Mouse (Mus musculus) liver, embryonic 12.5 days (tissue): ENCODE measurements around the gene Rplp1. TPM values are rescaled to one million over a fixed set of nuclear protein-coding genes. Genes with fewer than 3 reads are reported as not detected.

Experiments used
- ATAC-seq: fragments of 200-750 bp; cut with Nextera tagmentation; 2 replicates; pipeline ENCODE4 v1.8.0; 2017; ENCODE audit warnings: moderate number of reproducible peaks, mild to moderate bottlenecking, moderate library complexity
- H3K27ac ChIP-seq: fragments of 300-500 bp; sonication (generic); 2 replicates; pipeline ENCODE4 v1.5.1; 2016; ENCODE audit warnings: mild to moderate bottlenecking
- H3K27me3 ChIP-seq: fragments of 300-500 bp; sonication (generic); replicated peaks from 2 replicates; pipeline ENCODE4 v1.6.1; 2016; ENCODE audit warnings: mild to moderate bottlenecking, moderate library complexity
- H3K36me3 ChIP-seq: fragments of 300-500 bp; sonication (generic); 2 replicates; pipeline ENCODE4 v1.6.1; 2016; ENCODE audit warnings: mild to moderate bottlenecking, moderate library complexity
- H3K4me1 ChIP-seq: fragments of 300-500 bp; sonication (generic); 2 replicates; pipeline ENCODE4 v1.6.1; 2016
- H3K4me2 ChIP-seq: fragments of 300-500 bp; sonication (generic); 2 replicates; pipeline ENCODE4 v1.6.1; 2016; ENCODE audit warnings: mild to moderate bottlenecking, moderate library complexity
- H3K4me3 ChIP-seq: fragments of 300-500 bp; sonication (generic); 2 replicates; pipeline ENCODE4 v1.5.1; 2016; ENCODE audit warnings: mild to moderate bottlenecking, moderate library complexity
- H3K9ac ChIP-seq: fragments of 300-500 bp; sonication (generic); 2 replicates; pipeline ENCODE4 v1.6.1; 2016; ENCODE audit warnings: mild to moderate bottlenecking, moderate library complexity
- H3K9me3 ChIP-seq: fragments of 300-500 bp; sonication (generic); replicated peaks from 2 replicates; pipeline ENCODE4 v1.6.1; 2016; ENCODE audit warnings: mild to moderate bottlenecking, moderate library complexity
- WGBS: fragments of 180-500 bp; shearing (Covaris S2); methylation state at CpG from one replicate; pipeline ENCODE4 v1.1.7; 2016; ENCODE audit not compliant: insufficient replicate concordance; 5-methylcytosine and 5-hydroxymethylcytosine counted together
- polyA plus RNA-seq: library from polyadenylated mRNA; unstranded; fragments of >200 nt; fragmentation: Nextera tagmentation; extraction: Ambion mirVana; gene quantifications from 2 replicates; pipeline ENCODE4 v1.2.1, GENCODE M21; 2016

Rplp1 gene
- polyA plus RNA-seq, 1 experiment from 2014 or later = 1,274 TPM

GRCm38 (mm10) chr9:61887661-61888379 lies 26.5 kb downstream of the Rplp1 start:
- Histone ChIP-seq H3K9ac (no peak overlapping the region), H3K4me3 (no peak overlapping the region), H3K27ac (no peak overlapping the region), H3K4me1 (no peaks in the 10 kb centered on the region), H3K36me3 (no peaks in the 10 kb centered on the region), H3K9me3 (no peaks in the 10 kb centered on the region), H3K27me3 (peaks cover 7% of the 10 kb centered on the region; the same call in 1 of the 2 replicates), H3K4me2 (no peak overlapping the region)
- ATAC-seq = no peak
- WGBS = 65% methylated on average over 11 of the region's 11 CpGs

GRCm38 (mm10) chr9:61885964-61886363 lies 28.4 kb downstream of the Rplp1 start:
- Histone ChIP-seq H3K4me1 (no peaks in the 10 kb centered on the region), H3K9me3 (no peaks in the 10 kb centered on the region), H3K27me3 (peaks cover 19% of the 10 kb centered on the region), H3K4me2 (no peak overlapping the region), H3K27ac (no peak overlapping the region), H3K9ac (no peak overlapping the region), H3K4me3 (no peak overlapping the region), H3K36me3 (no peaks in the 10 kb centered on the region)
- no peak for ATAC-seq
- 63% methylated on average over 7 of the region's 7 CpGs for WGBS

DNA sequence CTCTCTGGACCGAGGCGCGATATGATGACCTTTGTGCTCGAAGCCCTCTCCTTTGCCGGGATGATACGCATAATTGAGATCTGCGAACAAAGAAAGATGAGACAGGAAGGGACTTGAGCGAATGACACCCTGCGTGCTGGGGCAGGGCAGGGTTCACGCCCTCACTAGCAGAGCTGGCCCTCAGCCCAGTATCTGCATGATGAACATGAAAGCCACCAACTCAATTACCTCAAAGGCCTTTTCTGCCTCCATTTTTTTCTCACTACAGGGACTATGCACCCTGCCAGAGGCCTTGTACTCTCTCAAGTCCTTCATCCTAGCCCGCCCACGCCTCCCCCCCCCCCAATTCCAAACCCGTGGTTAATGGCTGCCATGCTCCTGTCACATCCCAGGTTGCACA lies 29.4 kb downstream of the Rplp1 start:
- no peaks in the 10 kb centered on the region for H3K4me1 ChIP-seq
- WGBS = 69% methylated on average over 13 of the region's 13 CpGs
- H3K27ac ChIP-seq = no peak overlapping the region
- no peaks in the 10 kb centered on the region for H3K9me3 ChIP-seq
- no peak for ATAC-seq
- peaks cover 19% of the 10 kb centered on the region for H3K27me3 ChIP-seq
- H3K4me3 ChIP-seq = no peak overlapping the region
- no peaks in the 10 kb centered on the region for H3K36me3 ChIP-seq
- H3K9ac ChIP-seq = no peak overlapping the region
- H3K4me2 ChIP-seq = no peak overlapping the region

DNA sequence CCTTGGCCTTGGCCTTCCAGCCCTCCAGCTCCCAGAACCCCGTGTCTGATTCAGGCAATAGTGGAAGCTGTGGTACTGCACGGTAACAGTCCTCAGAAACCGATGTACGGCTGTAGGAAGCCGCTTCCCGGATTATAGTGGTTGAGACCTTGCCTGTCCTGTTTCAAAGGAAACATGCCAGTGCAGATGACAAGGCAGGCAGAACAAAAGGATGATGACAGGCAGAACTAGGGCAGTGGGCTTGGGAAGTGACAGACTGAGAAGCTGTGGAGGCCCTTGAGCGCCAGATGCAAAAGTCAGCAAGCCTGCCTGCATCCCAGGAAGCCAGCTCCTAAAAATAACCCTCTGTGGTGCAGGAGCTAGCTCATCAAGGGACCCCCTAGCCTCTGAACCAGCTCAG lies 30.0 kb downstream of the Rplp1 start:
- Histone ChIP-seq H3K9me3 (no peaks in the 10 kb centered on the region), H3K27me3 (peaks cover 19% of the 10 kb centered on the region), H3K27ac (no peak overlapping the region), H3K9ac (no peak overlapping the region), H3K4me3 (no peak overlapping the region), H3K36me3 (no peaks in the 10 kb centered on the region), H3K4me1 (no peaks in the 10 kb centered on the region), H3K4me2 (no peak overlapping the region)
- ATAC-seq = no peak
- WGBS = 70% methylated on average over 7 of the region's 7 CpGs

DNA sequence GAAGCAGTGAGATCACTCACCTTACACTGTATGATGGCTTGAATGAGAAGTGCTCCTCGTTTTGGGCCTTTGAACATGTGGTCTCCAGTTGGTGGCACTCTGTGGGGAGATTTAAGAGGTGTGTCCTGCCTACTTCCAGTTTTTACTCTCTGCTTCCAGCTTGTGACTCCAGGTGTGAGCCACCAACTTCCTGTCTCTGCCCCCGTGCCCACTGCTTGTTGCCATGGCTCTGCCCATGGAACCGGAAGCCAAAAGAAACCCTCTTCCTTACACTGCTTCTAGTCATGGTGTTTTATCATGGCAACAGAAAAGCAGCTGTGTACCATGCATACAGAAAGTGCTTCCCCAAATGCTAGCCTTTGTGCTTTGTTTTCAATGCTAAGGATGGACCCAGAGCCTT lies 32.2 kb downstream of the Rplp1 start:
- 41% methylated on average over 3 of the region's 3 CpGs for WGBS
- H3K36me3 ChIP-seq = no peaks in the 10 kb centered on the region
- peaks cover 36% of the 10 kb centered on the region for H3K27me3 ChIP-seq
- H3K4me1 ChIP-seq = no peaks in the 10 kb centered on the region
- no peak overlapping the region for H3K4me3 ChIP-seq
- H3K4me2 ChIP-seq = no peak overlapping the region
- H3K9ac ChIP-seq = no peak overlapping the region
- ATAC-seq = no peak
- no peaks in the 10 kb centered on the region for H3K9me3 ChIP-seq
- H3K27ac ChIP-seq = no peak overlapping the region

GRCm38 (mm10) chr9:61878889-61879288 lies 35.5 kb downstream of the Rplp1 start:
- H3K9ac ChIP-seq = no peak overlapping the region
- H3K9me3 ChIP-seq = no peaks in the 10 kb centered on the region
- no peak overlapping the region for H3K27ac ChIP-seq
- ATAC-seq = no peak
- no peaks in the 10 kb centered on the region for H3K4me1 ChIP-seq
- no peaks in the 10 kb centered on the region for H3K36me3 ChIP-seq
- no peak overlapping the region for H3K4me2 ChIP-seq
- H3K27me3 ChIP-seq = peaks cover 49% of the 10 kb centered on the region
- H3K4me3 ChIP-seq = no peak overlapping the region
- 24% methylated on average over 2 of the region's 2 CpGs for WGBS

DNA sequence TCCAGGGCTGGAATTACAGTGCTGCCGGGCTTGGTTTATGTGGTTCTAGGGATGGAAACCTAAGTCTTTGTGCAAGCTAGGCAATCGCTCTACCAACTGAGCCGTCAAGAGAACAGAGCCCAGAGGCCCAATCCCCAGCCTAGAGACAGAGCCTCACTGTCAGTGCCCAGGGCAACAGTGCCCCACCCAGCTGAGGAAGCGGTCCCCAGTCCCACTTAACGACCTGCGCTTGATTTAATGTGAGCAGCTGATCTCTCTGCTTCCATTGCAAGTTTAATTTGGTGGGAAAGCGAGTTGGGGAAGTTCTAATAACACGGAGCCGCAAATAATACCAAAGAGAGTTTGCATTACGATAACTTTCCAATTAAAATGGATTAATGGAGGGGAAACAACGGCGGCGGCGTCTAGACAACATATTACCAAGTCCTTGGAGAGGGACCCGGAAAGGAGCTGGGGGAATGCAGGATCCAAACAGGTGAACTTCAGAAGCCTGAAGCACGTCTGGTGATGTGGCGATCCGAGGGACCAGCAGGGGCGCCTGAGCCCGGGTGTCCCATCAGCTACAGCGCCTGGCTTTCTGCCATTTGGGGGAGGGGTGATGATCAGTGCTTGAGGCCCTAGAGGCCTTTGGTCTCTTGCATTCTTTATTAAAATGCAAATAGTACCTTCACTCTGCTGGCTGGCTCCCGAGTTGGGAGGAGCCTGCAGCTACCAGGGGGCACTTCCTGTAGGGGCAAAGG lies 36.8 kb downstream of the Rplp1 start:
- Histone ChIP-seq H3K36me3 (no peaks in the 10 kb centered on the region), H3K4me2 (no peak overlapping the region), H3K9ac (no peak overlapping the region), H3K9me3 (no peaks in the 10 kb centered on the region), H3K4me3 (no peak overlapping the region), H3K27me3 (peaks cover 46% of the 10 kb centered on the region), H3K27ac (no peak overlapping the region), H3K4me1 (no peaks in the 10 kb centered on the region; the same call in 1 of the 2 replicates)
- ATAC-seq = no peak
- WGBS = 20% methylated on average over 22 of the region's 22 CpGs

DNA sequence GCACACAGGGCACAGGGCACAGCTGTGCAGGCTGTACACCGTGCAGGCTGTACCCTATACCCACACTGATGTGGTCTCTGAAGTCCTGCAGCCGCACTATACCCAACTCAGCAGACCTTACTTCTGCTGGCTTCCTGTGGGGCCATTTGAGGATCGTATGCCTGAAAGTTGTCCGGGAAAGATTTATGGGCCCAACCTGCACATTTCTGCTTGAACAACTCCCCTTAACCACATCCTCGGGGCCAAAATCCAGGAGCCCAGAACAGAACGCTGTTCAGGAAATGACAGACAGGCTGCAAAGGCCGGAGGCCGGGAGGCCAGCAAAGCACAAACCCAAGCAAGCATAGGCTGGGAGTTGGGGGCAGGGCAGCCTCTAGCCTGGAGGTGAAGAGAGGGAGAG lies 41.0 kb downstream of the Rplp1 start:
- Histone ChIP-seq H3K9ac (no peak overlapping the region), H3K9me3 (no peaks in the 10 kb centered on the region), H3K4me2 (no peak overlapping the region), H3K27me3 (peaks cover 31% of the 10 kb centered on the region), H3K4me1 (no peaks in the 10 kb centered on the region; the same call in 1 of the 2 replicates), H3K36me3 (no peaks in the 10 kb centered on the region), H3K27ac (no peak overlapping the region), H3K4me3 (no peak overlapping the region)
- WGBS = 19% methylated on average over 8 of the region's 8 CpGs
- ATAC-seq = no peak

DNA sequence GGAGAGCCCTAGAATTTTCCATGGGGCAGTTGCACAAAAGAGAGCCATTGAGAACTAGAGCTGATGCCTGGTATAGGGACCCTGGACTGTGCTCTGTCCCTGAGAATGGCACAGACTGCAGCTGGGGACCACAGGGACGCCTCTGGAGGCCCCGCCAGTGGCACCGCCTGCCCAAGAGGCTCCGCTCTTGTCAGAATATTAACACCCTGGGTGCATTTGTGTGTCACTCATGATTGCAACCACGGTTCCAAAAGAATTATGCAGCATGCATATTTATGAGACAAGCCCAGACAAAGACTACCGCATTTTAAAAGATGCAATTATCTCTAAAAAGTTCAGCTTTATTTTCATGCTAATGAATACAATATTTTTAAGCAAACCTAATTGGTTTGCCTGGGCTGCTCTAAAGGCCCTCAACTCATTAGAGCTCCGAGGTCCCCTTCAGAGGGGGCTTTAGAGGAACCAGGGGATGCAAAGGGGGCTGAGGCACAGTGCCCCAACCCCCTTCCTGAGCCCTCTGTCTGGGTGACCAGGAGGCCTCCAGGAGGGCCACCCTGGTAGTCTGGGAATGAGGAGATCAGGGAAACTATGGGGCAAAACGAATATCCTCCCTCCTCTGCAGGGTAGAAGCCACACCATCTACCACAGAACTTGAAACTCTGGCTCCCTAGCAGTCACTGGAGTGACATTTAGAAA lies 41.9 kb downstream of the Rplp1 start:
- Histone ChIP-seq H3K4me3 (no peak overlapping the region), H3K9ac (no peak overlapping the region), H3K4me2 (no peak overlapping the region), H3K9me3 (no peaks in the 10 kb centered on the region), H3K27ac (no peak overlapping the region), H3K27me3 (peaks cover 22% of the 10 kb centered on the region), H3K4me1 (no peaks in the 10 kb centered on the region; the same call in 1 of the 2 replicates), H3K36me3 (no peaks in the 10 kb centered on the region)
- no peak for ATAC-seq
- 53% methylated on average over 8 of the region's 8 CpGs for WGBS

GRCm38 (mm10) chr9:61871839-61872238 lies 42.5 kb downstream of the Rplp1 start:
- WGBS = 59% methylated on average over 6 of the region's 6 CpGs
- Histone ChIP-seq H3K4me2 (no peak overlapping the region), H3K27ac (no peak overlapping the region), H3K4me1 (no peaks in the 10 kb centered on the region; the same call in 1 of the 2 replicates), H3K27me3 (peaks cover 17% of the 10 kb centered on the region), H3K4me3 (no peak overlapping the region), H3K36me3 (no peaks in the 10 kb centered on the region), H3K9ac (no peak overlapping the region), H3K9me3 (no peaks in the 10 kb centered on the region)
- no peak for ATAC-seq

GRCm38 (mm10) chr9:61867659-61868058 lies 46.7 kb downstream of the Rplp1 start:
- Histone ChIP-seq H3K4me3 (no peak overlapping the region), H3K27ac (no peak overlapping the region), H3K4me1 (no peaks in the 10 kb centered on the region), H3K9ac (no peak overlapping the region), H3K9me3 (no peaks in the 10 kb centered on the region), H3K36me3 (no peaks in the 10 kb centered on the region), H3K4me2 (no peak overlapping the region), H3K27me3 (peaks cover 10% of the 10 kb centered on the region; the same call in 1 of the 2 replicates)
- WGBS = 64% methylated on average over 11 of the region's 11 CpGs
- ATAC-seq = no peak
